Mouse (Mus musculus): ENCODE measurements around the gene Lef1. TPM values are rescaled to one million over a fixed set of nuclear protein-coding genes. Genes with fewer than 3 reads are reported as not detected.

Gene Lef1
- polyA plus RNA-seq, 1 experiment from 2014 or later: 18.7 TPM

GRCm38 (mm10) chr3:131214841-131215240 lies 104.6 kb downstream of the Lef1 start:
- Histone ChIP-seq H3K4me3 (no peak overlapping the region), H3K9ac (no peak overlapping the region), H3K4me1 (replicated peaks) (peaks cover 12% of the 10 kb centered on the region), H3K9me3 (replicated peaks) (no peaks in the 10 kb centered on the region), H3K27me3 (replicated peaks) (no peaks in the 10 kb centered on the region), H3K27ac (ENCODE audit: poor library complexity, severe bottlenecking) (no peak overlapping the region), H3K36me3 (no peaks in the 10 kb centered on the region), H3K4me2 (no peak overlapping the region)
- ATAC-seq (ENCODE audit: insufficient number of reproducible peaks, low FRiP score): no peak
- 59% methylated on average over 9 of the region's 9 CpGs for WGBS

GRCm38 (mm10) chr3:131218636-131219390 lies 108.5 kb downstream of the Lef1 start:
- Histone ChIP-seq H3K9me3 (replicated peaks) (no peaks in the 10 kb centered on the region), H3K36me3 (peaks cover 3% of the 10 kb centered on the region; the same call in 1 of the 2 replicates), H3K4me2 (no peak overlapping the region), H3K4me1 (replicated peaks) (peaks cover 6% of the 10 kb centered on the region; the same call in 1 of the 2 replicates), H3K27me3 (replicated peaks) (no peaks in the 10 kb centered on the region), H3K9ac (no peak overlapping the region), H3K4me3 (no peak overlapping the region), H3K27ac (ENCODE audit: poor library complexity, severe bottlenecking) (no peak overlapping the region)
- WGBS: 78% methylated on average over 14 of the region's 14 CpGs
- ATAC-seq (ENCODE audit: insufficient number of reproducible peaks, low FRiP score): no peak

GRCm38 (mm10) chr3:131228083-131228482 lies 117.8 kb downstream of the Lef1 start:
- Histone ChIP-seq H3K4me1 (replicated peaks) (no peaks in the 10 kb centered on the region), H3K27ac (ENCODE audit: poor library complexity, severe bottlenecking) (no peak overlapping the region), H3K4me3 (no peak overlapping the region), H3K9ac (no peak overlapping the region), H3K36me3 (peaks cover 30% of the 10 kb centered on the region), H3K4me2 (no peak overlapping the region), H3K9me3 (replicated peaks) (no peaks in the 10 kb centered on the region), H3K27me3 (replicated peaks) (no peaks in the 10 kb centered on the region)
- no peak for ATAC-seq (ENCODE audit: insufficient number of reproducible peaks, low FRiP score)
- 75% methylated on average over 6 of the region's 6 CpGs for WGBS

DNA sequence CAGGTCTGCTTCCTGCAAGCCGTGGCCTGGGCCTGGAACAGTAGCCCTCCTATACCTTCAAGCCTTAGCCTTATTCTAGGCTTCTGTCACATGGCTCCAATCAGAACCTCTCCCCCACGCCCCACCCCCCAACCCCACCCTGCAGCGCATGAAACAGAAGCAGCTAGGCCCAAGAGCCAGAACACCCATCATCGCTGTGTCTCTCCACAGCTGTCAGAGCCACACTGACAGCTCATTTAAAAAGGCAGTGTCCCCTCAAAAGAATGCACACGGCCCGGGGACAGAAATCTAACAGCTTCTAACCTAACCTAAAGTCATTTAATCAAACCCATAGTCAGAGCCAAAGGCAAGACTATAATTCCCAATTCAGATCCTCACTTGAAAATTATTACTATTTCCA lies 126.8 kb downstream of the Lef1 start:
- peaks cover 64% of the 10 kb centered on the region for H3K36me3 ChIP-seq

GRCm38 (mm10) chr3:131237785-131238633 lies 127.7 kb downstream of the Lef1 start:
- 0 out of 2 replicates have a peak, but pooled peaks have one; percentile 17 for ATAC-seq (ENCODE audit: insufficient number of reproducible peaks, low FRiP score)
- H3K27ac ChIP-seq (ENCODE audit: poor library complexity, severe bottlenecking): no peak overlapping the region
- no peak overlapping the region for H3K4me2 ChIP-seq
- H3K9ac ChIP-seq: no peak overlapping the region
- H3K4me1 ChIP-seq (replicated peaks): 0 out of 2 replicates have a peak, but pooled peaks cover 4% of the 10 kb centered on the region
- H3K4me3 ChIP-seq: no peak overlapping the region
- H3K27me3 ChIP-seq (replicated peaks): no peaks in the 10 kb centered on the region
- H3K9me3 ChIP-seq (replicated peaks): no peaks in the 10 kb centered on the region
- peaks cover 66% of the 10 kb centered on the region for H3K36me3 ChIP-seq
- 58% methylated on average over 19 of the region's 19 CpGs for WGBS

More for the DNA sequence above, 126.8 kb downstream of the Lef1 start:
- 72% methylated on average over 6 of the region's 6 CpGs for WGBS
- ATAC-seq (ENCODE audit: insufficient number of reproducible peaks, low FRiP score): no peak
- H3K4me1 ChIP-seq (replicated peaks): 0 out of 2 replicates have a peak, but pooled peaks cover 4% of the 10 kb centered on the region
- H3K9ac ChIP-seq: no peak overlapping the region
- H3K9me3 ChIP-seq (replicated peaks): no peaks in the 10 kb centered on the region
- H3K4me2 ChIP-seq: no peak overlapping the region
- H3K4me3 ChIP-seq: no peak overlapping the region
- no peak overlapping the region for H3K27ac ChIP-seq (ENCODE audit: poor library complexity, severe bottlenecking)
- H3K27me3 ChIP-seq (replicated peaks): no peaks in the 10 kb centered on the region

- 54% methylated on average over 11 of the region's 11 CpGs for WGBS
- no peaks in the 10 kb centered on the region for H3K9me3 ChIP-seq (replicated peaks)
- H3K4me2 ChIP-seq: no peak overlapping the region
- 0 out of 2 replicates have a peak, but pooled peaks have one; percentile 38 for ATAC-seq (ENCODE audit: insufficient number of reproducible peaks, low FRiP score)
- no peaks in the 10 kb centered on the region for H3K27me3 ChIP-seq (replicated peaks)
- H3K36me3 ChIP-seq: peaks cover 65% of the 10 kb centered on the region
- no peak overlapping the region for H3K4me3 ChIP-seq
- H3K27ac ChIP-seq (ENCODE audit: poor library complexity, severe bottlenecking): peak overlapping the region; percentile 5; the same call in 1 of the 2 replicates
- H3K4me1 ChIP-seq (replicated peaks): peaks cover 34% of the 10 kb centered on the region
- H3K9ac ChIP-seq: no peak overlapping the region
These were observed 135.7 kb downstream of the Lef1 start for GRCm38 (mm10) chr3:131245766-131246578.

GRCm38 (mm10) chr3:131246579-131247046 lies 136.3 kb downstream of the Lef1 start:
- Histone ChIP-seq H3K27ac (ENCODE audit: poor library complexity, severe bottlenecking) (peak overlapping the region; percentile 5; the same call in 1 of the 2 replicates), H3K27me3 (replicated peaks) (no peaks in the 10 kb centered on the region), H3K4me2 (no peak overlapping the region), H3K36me3 (peaks cover 60% of the 10 kb centered on the region), H3K4me1 (replicated peaks) (peaks cover 40% of the 10 kb centered on the region), H3K4me3 (no peak overlapping the region), H3K9me3 (replicated peaks) (no peaks in the 10 kb centered on the region), H3K9ac (no peak overlapping the region)
- 89% methylated on average over 8 of the region's 8 CpGs for WGBS
- no peak for ATAC-seq (ENCODE audit: insufficient number of reproducible peaks, low FRiP score)

GRCm38 (mm10) chr3:131247447-131247846 lies 137.2 kb downstream of the Lef1 start:
- Histone ChIP-seq H3K4me1 (replicated peaks) (peaks cover 48% of the 10 kb centered on the region), H3K36me3 (peaks cover 51% of the 10 kb centered on the region), H3K4me2 (no peak overlapping the region), H3K9ac (no peak overlapping the region), H3K4me3 (no peak overlapping the region), H3K9me3 (replicated peaks) (no peaks in the 10 kb centered on the region), H3K27ac (ENCODE audit: poor library complexity, severe bottlenecking) (no peak overlapping the region), H3K27me3 (replicated peaks) (no peaks in the 10 kb centered on the region)
- 64% methylated on average over 6 of the region's 6 CpGs for WGBS
- ATAC-seq (ENCODE audit: insufficient number of reproducible peaks, low FRiP score): no peak

- Histone ChIP-seq H3K9me3 (replicated peaks) (no peaks in the 10 kb centered on the region), H3K4me1 (replicated peaks) (peaks cover 52% of the 10 kb centered on the region), H3K4me2 (no peak overlapping the region), H3K4me3 (no peak overlapping the region), H3K27me3 (replicated peaks) (no peaks in the 10 kb centered on the region), H3K36me3 (peaks cover 50% of the 10 kb centered on the region), H3K27ac (ENCODE audit: poor library complexity, severe bottlenecking) (no peak overlapping the region), H3K9ac (no peak overlapping the region)
- 80% methylated on average over 5 of the region's 5 CpGs for WGBS
- no peak for ATAC-seq (ENCODE audit: insufficient number of reproducible peaks, low FRiP score)
These were observed 137.6 kb downstream of the Lef1 start for GRCm38 (mm10) chr3:131247851-131248250.

DNA sequence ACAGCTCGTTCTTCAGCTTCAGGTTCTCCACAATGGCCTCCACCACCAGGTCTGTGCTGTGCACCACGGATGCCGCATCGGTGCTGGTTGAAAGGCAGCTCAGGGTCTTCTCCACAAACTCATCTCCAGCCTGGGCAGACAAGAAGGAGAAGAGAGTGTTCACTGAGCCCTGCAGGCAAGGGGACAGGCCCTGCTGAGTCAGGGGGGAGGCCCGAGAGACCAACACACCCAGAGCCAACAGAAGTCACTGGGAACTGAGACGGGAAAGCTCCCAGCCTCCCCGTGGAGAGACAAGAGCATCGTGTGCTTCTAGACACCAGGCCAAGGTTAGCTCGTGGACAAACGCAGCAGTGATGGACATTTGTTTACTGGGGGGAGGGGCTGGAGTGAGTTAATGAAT lies 138.2 kb downstream of the Lef1 start:
- WGBS: 86% methylated on average over 10 of the region's 10 CpGs
- no peak overlapping the region for H3K27ac ChIP-seq (ENCODE audit: poor library complexity, severe bottlenecking)
- H3K9me3 ChIP-seq (replicated peaks): no peaks in the 10 kb centered on the region
- peaks cover 45% of the 10 kb centered on the region for H3K36me3 ChIP-seq
- H3K4me3 ChIP-seq: no peak overlapping the region
- no peak overlapping the region for H3K4me2 ChIP-seq
- peaks cover 54% of the 10 kb centered on the region for H3K4me1 ChIP-seq (replicated peaks)
- H3K27me3 ChIP-seq (replicated peaks): no peaks in the 10 kb centered on the region
- no peak overlapping the region for H3K9ac ChIP-seq
- no peak for ATAC-seq (ENCODE audit: insufficient number of reproducible peaks, low FRiP score)

All from heart, embryonic 12.5 days (tissue).